Mouse (Mus musculus): ENCODE results near the gene Slc2a3. TPM values are rescaled to one million over a fixed set of nuclear protein-coding genes. Genes with fewer than 3 reads are reported as not detected.

Slc2a3 gene
- polyA plus RNA-seq, 1 experiment from 2014 or later = 24.2 TPM

DNA sequence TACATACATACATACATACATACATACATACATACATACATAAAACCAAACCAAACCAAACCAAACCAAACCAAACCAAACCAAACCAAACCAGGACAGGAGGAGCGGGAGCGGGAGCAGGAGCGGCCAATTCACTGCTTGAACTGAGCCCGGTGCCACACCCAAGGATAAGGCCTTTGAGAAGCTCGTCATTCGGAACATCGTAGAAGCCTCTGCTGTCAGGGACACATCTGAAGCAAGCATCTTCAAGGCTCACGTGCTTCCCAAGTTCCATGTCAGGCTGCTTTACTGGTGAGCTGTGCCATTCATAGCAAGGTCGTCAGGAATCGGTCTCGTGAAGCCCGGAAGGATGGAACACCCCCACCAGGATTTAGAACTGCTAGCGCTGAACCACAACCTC lies 114.7 kb downstream of the Slc2a3 start:
- ATAC-seq (ENCODE audit: low FRiP score) = no peak
- 90% methylated on average over 13 of the region's 13 CpGs for WGBS

DNA sequence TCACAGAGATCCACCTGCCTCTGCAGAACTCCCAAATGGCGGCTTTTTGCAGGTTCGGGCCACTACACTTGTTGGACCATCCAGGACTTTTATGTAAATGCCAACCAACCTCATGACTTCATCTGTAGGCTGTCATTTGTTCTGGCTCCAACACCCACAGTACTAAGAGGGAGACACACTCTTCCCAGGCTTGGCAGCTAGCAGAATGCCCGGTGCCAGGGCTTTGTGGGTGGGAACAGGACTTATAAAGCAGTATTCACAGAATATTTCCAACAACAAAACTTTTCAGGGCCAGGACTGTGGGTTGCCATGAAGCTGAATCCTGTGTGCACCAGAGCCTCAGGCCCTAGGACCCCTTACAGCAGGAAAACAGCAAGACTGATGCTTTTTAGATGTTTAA lies 118.8 kb downstream of the Slc2a3 start:
- Histone ChIP-seq H3K36me3 (replicated peaks) (no peaks in the 10 kb centered on the region), H3K27ac (no peak overlapping the region), H3K9me3 (no peaks in the 10 kb centered on the region), H3K4me3 (replicated peaks) (no peak overlapping the region), H3K9ac (no peak overlapping the region), H3K4me2 (no peak overlapping the region), H3K4me1 (no peaks in the 10 kb centered on the region), H3K27me3 (no peaks in the 10 kb centered on the region)
- ATAC-seq (ENCODE audit: low FRiP score) = no peak
- 87% methylated on average over 3 of the region's 3 CpGs for whole genome bisulfite sequencing

More for the DNA sequence above, 114.7 kb downstream of the Slc2a3 start:
- no peak overlapping the region for H3K27ac ChIP-seq
- H3K9ac ChIP-seq = no peak overlapping the region
- H3K4me3 ChIP-seq (replicated peaks) = no peak overlapping the region
- H3K9me3 ChIP-seq = no peaks in the 10 kb centered on the region
- no peaks in the 10 kb centered on the region for H3K36me3 ChIP-seq (replicated peaks)
- H3K4me1 ChIP-seq = no peaks in the 10 kb centered on the region
- no peaks in the 10 kb centered on the region for H3K27me3 ChIP-seq
- H3K4me2 ChIP-seq = no peak overlapping the region

Small RNA genes within 50 kb of the gene (microRNA-seq; reads per million reads assigned to microRNA genes)
- not detected for gene Mir7231

Other genes with a start within 250 kb of the Slc2a3 start
- gene Aicda, start 247.8 kb downstream of the Slc2a3 start, polyA plus RNA-seq (2016; fragmentation: Nextera tagmentation; extraction: Ambion mirVana) = not detected in 2 replicates
- 1.6 and 1.9 TPM in 2 replicates for gene Apobec1, start 199.2 kb downstream of the Slc2a3 start, polyA plus RNA-seq (2016; fragmentation: Nextera tagmentation; extraction: Ambion mirVana)
- gene Gdf3, start 191.6 kb downstream of the Slc2a3 start, polyA plus RNA-seq (2016; fragmentation: Nextera tagmentation; extraction: Ambion mirVana) = 0.12 TPM in 1 of 2 replicates, not detected in the other
- gene Dppa3, start 175.2 kb downstream of the Slc2a3 start, polyA plus RNA-seq (2016; fragmentation: Nextera tagmentation; extraction: Ambion mirVana) = not detected in 2 replicates
- gene Nanog, start 94.2 kb downstream of the Slc2a3 start, polyA plus RNA-seq (2016; fragmentation: Nextera tagmentation; extraction: Ambion mirVana) = 0.19 and 0.22 TPM in 2 replicates
- gene Foxj2, start 18.3 kb upstream of the Slc2a3 start, polyA plus RNA-seq (2016; fragmentation: Nextera tagmentation; extraction: Ambion mirVana) = 5.7 and 5.8 TPM in 2 replicates
- gene C3ar1, start 54.5 kb upstream of the Slc2a3 start, polyA plus RNA-seq (2016; fragmentation: Nextera tagmentation; extraction: Ambion mirVana) = 1.2 TPM in 2 replicates
- 67.0 and 73.4 TPM in 2 replicates for gene Necap1, start 72.8 kb upstream of the Slc2a3 start, polyA plus RNA-seq (2016; fragmentation: Nextera tagmentation; extraction: Ambion mirVana)
- gene Clec4a1, start 120.2 kb upstream of the Slc2a3 start, polyA plus RNA-seq (2016; fragmentation: Nextera tagmentation; extraction: Ambion mirVana) = 0.67 and 0.87 TPM in 2 replicates
- gene Clec4a3, start 150.9 kb upstream of the Slc2a3 start, polyA plus RNA-seq (2016; fragmentation: Nextera tagmentation; extraction: Ambion mirVana) = 0.38 and 0.59 TPM in 2 replicates
- gene Clec4a4, start 188.7 kb upstream of the Slc2a3 start, polyA plus RNA-seq (2016; fragmentation: Nextera tagmentation; extraction: Ambion mirVana) = not detected in 2 replicates
- not detected in 2 replicates for gene Clec4b1, start 248.3 kb upstream of the Slc2a3 start, polyA plus RNA-seq (2016; fragmentation: Nextera tagmentation; extraction: Ambion mirVana)